Comparison of ENCODE assay signal across 15 mouse cellular contexts in genomic region chr1:59180003-59180402, GRCm38 (mm10).
"Had no signal": no experiment of that assay in that cellular context is flagged by ENCODE, and none has a peak within 500 bp of the region (broad histone marks: within the 10 kb centered on the region; RNA-seq: fewer than 3 reads in every experiment).

No protein-coding gene starts in this region.

- H3K27ac ChIP-seq: limb, embryonic 10.5 days; limb, embryonic 13.5 days; liver, embryonic 12.5 days; liver, embryonic 15.5 days; lung, embryonic 15.5 days had no signal

- H3K9ac ChIP-seq: limb, embryonic 13.5 days; liver, embryonic 12.5 days; liver, embryonic 15.5 days; lung, embryonic 15.5 days had no signal

- H3K4me3 ChIP-seq: limb, embryonic 10.5 days; limb, embryonic 13.5 days; liver, embryonic 12.5 days; liver, embryonic 15.5 days; lung, embryonic 15.5 days had no signal

- DNase-seq: kidney, adult 18-20 months; kidney, adult 9 months; kidney, postnatal 14 days; kidney, postnatal 4 days; liver; lung, adult 18-20 months; lung, postnatal 10 days; lung, postnatal 4 days; midbrain, embryonic 14.5 days had no signal

- H3K27me3 ChIP-seq: limb, embryonic 13.5 days; liver, embryonic 12.5 days; liver, embryonic 15.5 days; lung, embryonic 15.5 days had no signal

- H3K9me3 ChIP-seq: limb, embryonic 10.5 days; limb, embryonic 13.5 days; liver, embryonic 12.5 days; liver, embryonic 15.5 days; lung, embryonic 15.5 days had no signal

- H3K4me2 ChIP-seq: limb, embryonic 13.5 days; liver, embryonic 12.5 days; liver, embryonic 15.5 days; lung, embryonic 15.5 days; midbrain, embryonic 11.5 days had no signal

- H3K4me1 ChIP-seq: limb, embryonic 10.5 days; limb, embryonic 13.5 days; lung, embryonic 15.5 days had no signal
